Mouse (Mus musculus) intestine, embryonic 15.5 days (tissue): ENCODE measurements around the gene Crlf2. TPM values are rescaled to one million over a fixed set of nuclear protein-coding genes. Genes with fewer than 3 reads are reported as not detected.

Source experiments
- ATAC-seq: fragments of 200-750 bp; cut with Nextera tagmentation; 2 replicates; pipeline ENCODE4 v1.8.0; 2017; ENCODE audit warnings: moderate TSS enrichment, moderate library complexity
- H3K27ac ChIP-seq: fragments of 300-500 bp; sonication (generic); 2 replicates; pipeline ENCODE4 v1.5.1; 2015; ENCODE audit warnings: mild to moderate bottlenecking, inconsistent platforms
- H3K27me3 ChIP-seq: fragments of 300-500 bp; sonication (generic); replicated peaks from 2 replicates; pipeline ENCODE4 v1.6.1; 2015; ENCODE audit warnings: inconsistent platforms
- H3K36me3 ChIP-seq: fragments of 300-500 bp; sonication (generic); 2 replicates; pipeline ENCODE4 v1.6.1; 2015; ENCODE audit warnings: inconsistent platforms
- H3K4me1 ChIP-seq: fragments of 300-500 bp; sonication (generic); replicated peaks from 2 replicates; pipeline ENCODE4 v1.6.1; 2015; ENCODE audit warnings: inconsistent platforms
- H3K4me2 ChIP-seq: fragments of 300-500 bp; sonication (generic); replicated peaks from 2 replicates; pipeline ENCODE4 v1.6.1; 2015; ENCODE audit warnings: mild to moderate bottlenecking, inconsistent platforms
- H3K4me3 ChIP-seq: fragments of 300-500 bp; sonication (generic); replicated peaks from 2 replicates; pipeline ENCODE4 v1.5.1; 2015; ENCODE audit warnings: inconsistent platforms
- H3K9ac ChIP-seq: fragments of 300-500 bp; sonication (generic); 2 replicates; pipeline ENCODE4 v1.6.1; 2015; ENCODE audit warnings: inconsistent platforms
- H3K9me3 ChIP-seq: fragments of 300-500 bp; sonication (generic); 2 replicates; pipeline ENCODE4 v1.6.1; 2016; ENCODE audit warnings: inconsistent platforms
- WGBS: fragments of 180-500 bp; shearing (Covaris S2); methylation state at CpG from one replicate; pipeline ENCODE4 v1.1.7; 2015; 5-methylcytosine and 5-hydroxymethylcytosine counted together
- polyA plus RNA-seq: library from polyadenylated mRNA; unstranded; fragments of >200 nt; fragmentation: Nextera tagmentation; extraction: Ambion mirVana; gene quantifications from 2 replicates; pipeline ENCODE4 v1.2.1, GENCODE M21; 2015

The Crlf2 gene
- 12.3 and 14.1 TPM in 2 replicates for polyA plus RNA-seq

DNA sequence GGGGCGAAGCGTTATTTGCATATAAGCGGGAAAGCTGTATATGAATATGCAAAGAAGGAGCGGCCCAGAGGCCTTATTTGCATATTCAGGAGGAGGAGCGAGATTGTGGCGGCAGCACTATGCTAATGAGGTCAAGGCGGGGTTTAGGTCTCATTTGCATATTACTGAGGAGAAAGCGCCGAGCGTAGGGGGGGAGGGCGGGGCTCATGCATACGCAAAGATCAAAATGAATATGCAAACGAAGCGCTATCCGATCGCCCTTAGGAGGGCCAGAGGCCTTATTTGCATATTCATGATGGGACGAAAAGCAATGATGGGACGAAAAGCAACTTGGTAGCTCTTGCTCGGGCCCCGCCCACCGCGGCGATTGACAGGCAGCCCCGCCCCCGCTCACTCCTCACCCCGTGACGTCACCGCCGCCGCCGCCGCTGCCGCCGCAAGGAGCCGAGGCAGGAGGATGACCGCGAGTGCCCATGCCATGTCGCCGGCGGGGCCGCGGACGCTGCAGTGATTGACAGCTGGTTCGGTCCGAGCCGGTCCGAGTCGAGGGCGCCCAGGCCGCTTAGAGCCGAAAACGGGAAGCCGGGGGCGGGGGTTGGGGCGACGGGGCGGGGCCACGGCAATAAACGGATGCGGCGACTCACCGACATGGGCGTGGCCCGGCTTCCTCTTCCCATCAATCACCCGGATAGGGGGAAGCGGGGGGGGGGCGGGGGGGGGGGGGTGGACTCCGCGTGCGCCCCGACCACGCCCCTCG is at the start of gene Crlf2:
TSS of gene Crlf2 (minus strand) at position 590 of the 757 bp plus-strand sequence.
- ATAC-seq = peak; percentile 67
- Histone ChIP-seq H3K36me3 (peaks cover 15% of the 10 kb centered on the region), H3K9ac (peak within 1 kb of the TSS; percentile 50), H3K9me3 (peaks cover 11% of the 10 kb centered on the region), H3K4me1 (no peaks in the 10 kb centered on the region), H3K4me3 (peak within 1 kb of the TSS; percentile 66), H3K27ac (peak within 1 kb of the TSS; percentile 96), H3K27me3 (no peaks in the 10 kb centered on the region), H3K4me2 (peak within 1 kb of the TSS; percentile 63)
- under 1% methylated on average over 70 of the region's 73 CpGs for WGBS

GRCm38 (mm10) chr5:109602585-109602984 is 43.8 kb upstream of the Crlf2 start:
- Histone ChIP-seq H3K4me1 (no peaks in the 10 kb centered on the region), H3K9ac (no peak overlapping the region), H3K9me3 (no peaks in the 10 kb centered on the region), H3K4me3 (no peak overlapping the region), H3K36me3 (no peaks in the 10 kb centered on the region), H3K27me3 (no peaks in the 10 kb centered on the region), H3K27ac (no peak overlapping the region), H3K4me2 (no peak overlapping the region)
- 38% methylated on average over 1 of the region's 1 CpGs for WGBS
- ATAC-seq = no peak

DNA sequence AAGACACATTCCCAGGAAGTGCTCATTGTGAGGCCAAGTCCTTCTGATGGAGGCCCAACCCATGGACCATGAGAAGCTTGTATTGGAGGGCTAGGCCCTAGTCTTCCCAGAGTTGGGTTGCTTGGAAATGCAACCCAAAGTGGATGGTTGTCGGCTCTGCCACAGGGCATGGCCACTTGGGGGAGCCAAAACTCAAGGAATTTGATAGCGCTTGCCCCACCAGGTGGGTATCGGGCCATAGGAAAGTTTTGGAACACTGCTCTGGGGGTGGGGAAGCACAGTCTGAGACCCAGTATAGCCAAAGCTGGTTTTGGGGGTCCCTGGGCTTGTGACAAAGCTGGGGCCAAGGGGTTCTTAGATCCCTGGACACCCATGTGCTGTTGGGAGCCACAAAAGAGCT is 42.3 kb upstream of the Crlf2 start:
- H3K4me2 ChIP-seq = no peak overlapping the region
- ATAC-seq = 0 out of 2 replicates have a peak, but pooled peaks have one; percentile 34
- no peaks in the 10 kb centered on the region for H3K9me3 ChIP-seq
- H3K4me1 ChIP-seq = no peaks in the 10 kb centered on the region
- no peak overlapping the region for H3K4me3 ChIP-seq
- H3K27me3 ChIP-seq = no peaks in the 10 kb centered on the region
- no peak overlapping the region for H3K9ac ChIP-seq
- 13% methylated on average over 3 of the region's 3 CpGs for WGBS
- H3K27ac ChIP-seq = no peak overlapping the region
- no peaks in the 10 kb centered on the region for H3K36me3 ChIP-seq

DNA sequence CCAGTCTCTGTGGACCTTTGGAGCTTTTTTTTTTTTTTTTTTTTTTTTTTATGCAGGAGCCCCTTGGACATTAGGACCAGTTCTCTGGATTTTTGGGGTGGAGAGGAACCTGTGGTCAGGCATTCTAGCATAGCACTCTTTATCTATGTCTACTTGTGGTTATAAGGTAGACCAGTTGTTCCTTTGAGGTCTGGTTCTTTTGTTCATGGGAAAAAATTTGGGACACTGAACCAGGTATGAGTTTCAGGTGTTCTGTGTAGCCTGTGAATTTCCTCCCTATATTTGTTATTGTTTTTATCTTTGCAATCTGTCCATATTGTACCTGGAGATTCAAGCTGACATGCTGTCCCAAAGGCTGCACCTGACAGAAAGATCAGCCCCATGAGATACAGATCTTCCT is 40.1 kb upstream of the Crlf2 start:
- Histone ChIP-seq H3K9me3 (no peaks in the 10 kb centered on the region), H3K4me2 (no peak overlapping the region), H3K4me3 (no peak overlapping the region), H3K4me1 (no peaks in the 10 kb centered on the region), H3K9ac (no peak overlapping the region), H3K36me3 (no peaks in the 10 kb centered on the region), H3K27me3 (no peaks in the 10 kb centered on the region), H3K27ac (no peak overlapping the region)
- ATAC-seq = no peak

DNA sequence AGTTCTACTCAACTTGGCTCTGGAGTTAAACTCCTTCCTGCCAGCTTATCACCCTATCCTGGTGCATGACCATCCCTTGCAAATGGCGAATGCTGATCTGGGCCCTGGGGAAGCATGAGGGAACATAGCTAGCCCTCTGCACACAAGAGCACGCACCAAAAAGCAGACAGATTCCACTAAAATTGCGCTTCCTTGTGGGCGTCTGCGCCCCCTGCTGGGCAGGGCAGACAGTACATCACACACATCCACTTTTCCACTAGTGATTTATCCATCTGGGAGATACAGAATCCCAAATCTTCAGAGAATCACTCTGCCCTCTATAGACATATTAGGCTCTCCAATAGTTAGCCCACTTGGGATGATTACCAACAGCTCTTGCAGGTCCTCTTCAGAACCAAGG is 37.9 kb upstream of the Crlf2 start:
- Histone ChIP-seq H3K36me3 (no peaks in the 10 kb centered on the region), H3K4me1 (no peaks in the 10 kb centered on the region), H3K27me3 (no peaks in the 10 kb centered on the region), H3K9me3 (no peaks in the 10 kb centered on the region), H3K4me2 (no peak overlapping the region), H3K9ac (no peak overlapping the region), H3K27ac (no peak overlapping the region), H3K4me3 (no peak overlapping the region)
- no peak for ATAC-seq
- WGBS = 35% methylated on average over 5 of the region's 5 CpGs

- 56% methylated on average over 2 of the region's 2 CpGs for WGBS
- ATAC-seq = no peak
- H3K4me1 ChIP-seq = no peaks in the 10 kb centered on the region
- no peaks in the 10 kb centered on the region for H3K36me3 ChIP-seq
- H3K27ac ChIP-seq = no peak overlapping the region
- no peaks in the 10 kb centered on the region for H3K27me3 ChIP-seq
- no peak overlapping the region for H3K9ac ChIP-seq
- no peak overlapping the region for H3K4me3 ChIP-seq
- H3K9me3 ChIP-seq = no peaks in the 10 kb centered on the region
- H3K4me2 ChIP-seq = no peak overlapping the region
Measured at GRCm38 (mm10) chr5:109562829-109563228, 4.0 kb upstream of the Crlf2 start.

DNA sequence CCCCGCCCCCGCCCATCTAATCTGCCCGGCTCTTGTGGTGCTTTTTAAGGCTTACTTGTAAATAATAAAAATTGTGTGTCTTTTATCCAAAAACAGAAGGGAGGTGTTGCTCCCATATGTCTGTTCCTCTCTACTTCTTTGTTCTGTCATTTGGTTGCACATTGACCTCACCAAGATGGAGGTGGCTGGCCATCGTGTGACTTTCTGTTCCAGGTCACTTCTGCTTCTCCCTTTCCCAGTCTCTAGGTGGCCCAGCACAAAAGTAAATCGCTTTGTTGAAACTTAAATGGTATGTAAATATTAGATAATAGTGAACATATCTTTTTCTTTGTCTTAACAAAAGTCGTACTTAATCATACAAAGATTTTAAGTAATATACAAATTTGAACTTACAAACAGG is 398 bp upstream of the Crlf2 start:
- Histone ChIP-seq H3K27me3 (no peaks in the 10 kb centered on the region), H3K27ac (no peak overlapping the region), H3K9ac (no peak overlapping the region), H3K4me1 (no peaks in the 10 kb centered on the region), H3K4me2 (peak overlapping the region; percentile 63), H3K36me3 (peaks cover 15% of the 10 kb centered on the region), H3K4me3 (peak overlapping the region; percentile 66), H3K9me3 (peaks cover 11% of the 10 kb centered on the region)
- no peak for ATAC-seq
- WGBS = 21% methylated on average over 6 of the region's 6 CpGs

DNA sequence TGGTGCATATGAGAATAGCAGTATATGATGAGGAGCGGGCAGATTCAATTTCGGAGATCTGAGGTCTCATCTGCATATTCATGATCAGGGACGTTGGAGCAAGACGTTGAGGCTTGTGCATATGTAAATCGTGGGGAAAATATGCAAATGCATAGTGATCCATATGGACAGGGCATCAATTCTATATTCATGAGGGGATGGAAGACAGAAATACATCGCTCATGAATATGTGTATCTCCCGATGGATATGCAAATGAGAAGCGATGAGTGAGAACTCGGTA is 730 bp downstream of the Crlf2 start:
- H3K36me3 ChIP-seq = peaks cover 15% of the 10 kb centered on the region
- H3K4me1 ChIP-seq = no peaks in the 10 kb centered on the region
- H3K9ac ChIP-seq = peak overlapping the region; percentile 23; the same call in 1 of the 2 replicates
- peaks cover 16% of the 10 kb centered on the region for H3K9me3 ChIP-seq
- H3K4me2 ChIP-seq = peak overlapping the region; percentile 63
- H3K27me3 ChIP-seq = no peaks in the 10 kb centered on the region
- no peak; the same call in 1 of the 2 replicates for ATAC-seq
- peak overlapping the region; percentile 66 for H3K4me3 ChIP-seq
- H3K27ac ChIP-seq = peak overlapping the region; percentile 96
- under 1% methylated on average over 9 of the region's 9 CpGs for WGBS

- Histone ChIP-seq H3K9ac (peak overlapping the region; percentile 23; the same call in 1 of the 2 replicates), H3K27me3 (no peaks in the 10 kb centered on the region), H3K4me3 (peak overlapping the region; percentile 66), H3K4me1 (no peaks in the 10 kb centered on the region), H3K27ac (peak overlapping the region; percentile 96), H3K4me2 (peak overlapping the region; percentile 63), H3K9me3 (peaks cover 17% of the 10 kb centered on the region), H3K36me3 (peaks cover 15% of the 10 kb centered on the region)
- peak; percentile 82 for ATAC-seq
- WGBS = under 1% methylated on average over 35 of the region's 35 CpGs
Measured at GRCm38 (mm10) chr5:109557321-109558122, 1.3 kb downstream of the Crlf2 start.

DNA sequence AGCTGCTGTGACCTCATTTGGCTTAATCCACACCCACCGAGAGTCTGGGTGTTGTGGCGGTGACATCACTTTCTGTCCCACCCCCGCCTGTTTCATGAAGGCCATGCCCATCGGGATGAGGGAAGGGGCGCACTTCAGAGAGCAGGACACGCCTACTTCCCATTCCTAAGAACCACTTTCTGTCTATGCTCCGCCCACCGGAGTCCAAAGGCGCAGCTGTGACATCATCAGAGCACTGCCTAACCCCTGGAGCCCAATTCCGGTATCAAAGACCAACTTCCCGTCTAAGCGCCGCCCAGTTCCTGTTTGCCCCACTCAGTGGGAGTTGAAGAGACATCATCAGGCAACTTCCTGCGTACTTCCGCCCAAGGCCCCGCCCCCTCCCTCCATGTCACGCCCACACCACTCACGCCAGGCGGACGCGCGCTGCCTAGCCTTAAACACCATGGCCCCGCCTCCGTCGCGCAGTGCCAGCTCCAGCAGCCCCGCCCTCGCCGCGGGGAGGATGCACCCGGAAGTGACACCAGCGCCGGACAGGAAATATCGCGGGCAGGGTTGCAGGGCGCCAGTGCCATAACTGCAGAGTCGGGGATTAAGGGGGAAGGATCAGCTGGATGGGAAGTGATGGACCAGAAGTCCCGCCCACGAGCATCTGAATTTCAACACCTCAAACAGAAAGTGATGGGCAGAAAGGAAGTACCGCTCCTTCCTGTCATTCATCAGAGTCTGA is 2.0 kb downstream of the Crlf2 start:
- peak; percentile 74 for ATAC-seq
- H3K9ac ChIP-seq = peak overlapping the region; percentile 11; the same call in 1 of the 2 replicates
- 4% methylated on average over 40 of the region's 40 CpGs for WGBS
- H3K4me2 ChIP-seq = peak overlapping the region; percentile 50
- H3K27me3 ChIP-seq = no peaks in the 10 kb centered on the region
- peaks cover 17% of the 10 kb centered on the region for H3K9me3 ChIP-seq
- peak overlapping the region; percentile 66 for H3K4me3 ChIP-seq
- peaks cover 15% of the 10 kb centered on the region for H3K36me3 ChIP-seq
- no peaks in the 10 kb centered on the region for H3K4me1 ChIP-seq
- peak overlapping the region; percentile 96 for H3K27ac ChIP-seq

DNA sequence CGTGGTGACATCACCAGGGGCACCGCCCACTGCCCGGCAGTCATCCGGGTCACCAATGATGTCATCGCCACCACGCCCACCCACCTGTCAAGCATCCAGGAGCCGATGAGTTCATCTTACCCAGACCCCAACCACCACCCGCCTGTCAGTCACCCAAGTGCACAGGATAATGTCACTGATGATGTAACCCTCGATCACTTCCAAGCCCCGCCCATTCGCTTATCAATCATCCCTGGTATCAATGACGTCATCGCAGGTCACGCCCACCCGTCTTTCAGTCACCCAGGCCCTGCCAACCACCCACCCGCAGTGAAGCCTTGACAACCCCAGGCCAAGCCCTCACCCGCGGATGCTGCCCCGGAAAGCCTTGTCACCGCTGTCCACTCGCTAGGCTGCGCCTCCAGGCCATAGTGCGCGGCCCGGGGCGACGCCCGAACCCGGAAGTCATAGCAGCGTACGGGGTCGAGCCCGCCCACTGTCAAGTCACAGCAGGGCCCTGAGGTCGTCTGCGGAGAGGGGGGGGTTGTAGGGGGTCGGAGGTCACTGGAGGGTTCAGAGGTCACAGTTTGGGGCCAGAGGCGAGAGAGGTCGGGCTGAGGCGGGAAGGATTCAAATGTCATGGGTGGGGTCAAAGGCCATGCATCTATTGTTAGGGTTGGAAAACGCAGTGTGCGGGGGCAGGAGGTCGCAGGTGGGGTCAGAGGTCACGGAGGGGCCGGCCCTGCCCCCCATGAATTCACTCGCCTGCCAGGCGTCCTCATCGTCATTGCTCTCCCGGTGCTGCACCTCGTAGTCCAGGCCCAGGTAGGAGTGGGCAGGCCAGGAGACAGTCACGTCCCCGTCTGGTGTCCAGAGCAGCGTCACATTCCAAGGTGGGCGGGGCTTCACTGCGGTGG is 2.9 kb downstream of the Crlf2 start:
- Histone ChIP-seq H3K9me3 (peaks cover 17% of the 10 kb centered on the region), H3K27me3 (no peaks in the 10 kb centered on the region), H3K9ac (no peak overlapping the region), H3K36me3 (peaks cover 19% of the 10 kb centered on the region), H3K4me2 (peak overlapping the region; percentile 50), H3K27ac (peak overlapping the region; percentile 96), H3K4me1 (no peaks in the 10 kb centered on the region), H3K4me3 (peak overlapping the region; percentile 66)
- peak; percentile 2 for ATAC-seq
- 73% methylated on average over 54 of the region's 54 CpGs for WGBS
